Mouse (Mus musculus): ENCODE results near the gene Ccdc148.

DNA sequence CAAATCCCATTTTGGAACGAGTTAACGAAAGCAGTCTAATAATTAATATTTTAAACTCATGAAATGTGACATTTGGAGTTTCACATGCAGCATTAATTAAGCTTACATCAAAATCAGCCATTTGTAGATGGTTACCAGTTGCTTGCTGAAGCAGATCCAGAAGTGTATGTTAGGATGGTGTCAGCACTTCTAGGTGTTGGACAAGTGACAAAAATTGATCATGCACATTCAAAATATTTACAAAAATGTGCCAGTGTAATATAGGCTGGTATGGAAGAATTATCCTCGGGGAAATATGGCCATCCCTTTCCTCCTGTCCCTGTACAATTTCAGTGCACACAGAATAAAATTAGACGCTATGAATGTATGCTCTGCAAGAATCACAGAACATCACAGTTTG lies 370.1 kb downstream of the Ccdc148 start:
- no peak for TF ChIP-seq EP300 (IDR thresholded peaks at IDR 0.05; ENCODE audit: low read depth)
- TF ChIP-seq CTCF (IDR thresholded peaks at IDR 0.05; ENCODE audit: low read depth), result no peak
